8 mouse cellular contexts compared by ENCODE assay signal in the genomic region with DNA sequence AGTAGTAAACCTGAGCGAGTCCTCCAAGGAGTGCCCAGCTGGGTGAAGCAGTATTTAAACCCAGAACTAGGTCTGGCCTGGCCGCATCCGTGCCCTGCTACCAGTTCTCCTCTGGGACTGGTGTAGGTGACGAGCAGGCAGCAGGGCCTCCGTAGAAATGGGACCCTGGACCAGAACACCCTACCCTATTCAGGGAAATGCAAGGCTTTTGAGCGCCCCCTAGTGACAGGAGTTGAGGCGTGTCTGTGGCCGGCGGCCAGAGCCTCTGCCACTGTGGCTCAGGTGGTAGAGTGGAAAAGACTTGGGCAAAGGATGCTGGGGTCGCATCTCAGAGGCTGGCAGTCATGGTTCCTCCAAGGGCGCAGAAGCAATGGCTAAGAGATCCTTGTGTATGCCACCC.
A peak's percentile ranks its signal among the peaks of the same experiment; 100 is the strongest.
DNase-seq lines count a peak whose midpoint lies in the region; ATAC-seq and TF ChIP-seq lines count a peak whose summit lies in the region.

No protein-coding gene starts in this region.

- H3K27ac ChIP-seq in thymus, adult 2 months (ENCODE audit: control insufficient read depth, insufficient read depth, low read length), result no peak overlapping the region
- H3K27ac ChIP-seq in forebrain, embryonic 15.5 days (replicated peaks), result no peak overlapping the region
- no peak overlapping the region for H3K27ac ChIP-seq in intestine, postnatal 0 days (ENCODE audit: low read depth, low read length)
- H3K27ac ChIP-seq in liver, postnatal 0 days (ENCODE audit: low read depth), result no peak overlapping the region

- DNase-seq in thymus, adult 2 months, result peak; percentile 55
- no peak for DNase-seq in thymus, adult 18-20 months
- DNase-seq in cerebellum, adult 11-12 months, result peak; percentile 63
- peak; percentile 69 for DNase-seq in liver, postnatal 0 days
- peak; percentile 51 for DNase-seq in ovary, postnatal 14 days (ENCODE audit: low spot score)

- H3K4me1 ChIP-seq in thymus, adult 2 months (replicated peaks; ENCODE audit: control insufficient read depth, insufficient read depth, low read length), result no peaks in the 10 kb centered on the region
- H3K4me1 ChIP-seq in forebrain, embryonic 15.5 days, result no peaks in the 10 kb centered on the region
- no peaks in the 10 kb centered on the region for H3K4me1 ChIP-seq in intestine, postnatal 0 days (replicated peaks; ENCODE audit: control insufficient read depth, insufficient read depth, low read length)
- no peaks in the 10 kb centered on the region for H3K4me1 ChIP-seq in liver, postnatal 0 days (ENCODE audit: insufficient read depth)

- H3K36me3 ChIP-seq in thymus, adult 2 months (ENCODE audit: control insufficient read depth, insufficient read depth, low read length), result no peaks in the 10 kb centered on the region
- peaks cover 24% of the 10 kb centered on the region for H3K36me3 ChIP-seq in forebrain, embryonic 15.5 days
- peaks cover 33% of the 10 kb centered on the region; the same call in 1 of the 2 replicates for H3K36me3 ChIP-seq in intestine, postnatal 0 days (ENCODE audit: control insufficient read depth, insufficient read depth)
- H3K36me3 ChIP-seq in liver, postnatal 0 days (replicated peaks; ENCODE audit: insufficient read depth, low read length), result peaks cover 10% of the 10 kb centered on the region

- TF ChIP-seq CTCF in thymus, adult 2 months (IDR thresholded peaks at IDR 0.05; ENCODE audit: borderline replicate concordance, control insufficient read depth, extremely low read depth, insufficient read depth, low read length, poor library complexity), result peak; percentile 86
- peak; percentile 84 for TF ChIP-seq CTCF in intestine, postnatal 0 days (IDR thresholded peaks at IDR 0.05; ENCODE audit: low read depth)
- TF ChIP-seq CTCF in liver, postnatal 0 days (IDR thresholded peaks at IDR 0.05; ENCODE audit: low read depth), result peak; percentile 81

- peak; percentile 71 for ATAC-seq in forebrain, embryonic 15.5 days (replicated peaks)
- no peak for ATAC-seq in intestine, postnatal 0 days
- no peak for ATAC-seq in liver, postnatal 0 days
- ATAC-seq in activated CD4-positive, CD25-positive, alpha-beta regulatory T cell, adult 4 months, result no peak

- H3K9me3 ChIP-seq in forebrain, embryonic 15.5 days, result no peaks in the 10 kb centered on the region
- no peaks in the 10 kb centered on the region for H3K9me3 ChIP-seq in intestine, postnatal 0 days (ENCODE audit: control insufficient read depth)
- no peaks in the 10 kb centered on the region for H3K9me3 ChIP-seq in liver, postnatal 0 days (ENCODE audit: low read length)

- H3K4me2 ChIP-seq in forebrain, embryonic 15.5 days (replicated peaks), result no peak overlapping the region
- H3K4me2 ChIP-seq in intestine, postnatal 0 days (replicated peaks; ENCODE audit: low read depth), result no peak overlapping the region
- no peak overlapping the region for H3K4me2 ChIP-seq in liver, postnatal 0 days (ENCODE audit: low read depth, low read length)

- no peak overlapping the region for H3K9ac ChIP-seq in forebrain, embryonic 15.5 days (replicated peaks)
- H3K9ac ChIP-seq in intestine, postnatal 0 days (ENCODE audit: low read depth, low read length), result no peak overlapping the region
- H3K9ac ChIP-seq in liver, postnatal 0 days (replicated peaks), result no peak overlapping the region

- TF ChIP-seq EP300 in liver, postnatal 0 days (IDR thresholded peaks at IDR 0.05; ENCODE audit: low read depth), result no peak

- no peaks in the 10 kb centered on the region for H3K27me3 ChIP-seq in thymus, adult 2 months (ENCODE audit: control insufficient read depth, insufficient read depth, low read length)
- no peaks in the 10 kb centered on the region for H3K27me3 ChIP-seq in forebrain, embryonic 15.5 days
- no peaks in the 10 kb centered on the region for H3K27me3 ChIP-seq in intestine, postnatal 0 days (replicated peaks; ENCODE audit: control insufficient read depth, insufficient read depth, low read length)
- no peaks in the 10 kb centered on the region for H3K27me3 ChIP-seq in liver, postnatal 0 days (ENCODE audit: insufficient read depth, low read length)

- H3K4me3 ChIP-seq in thymus, adult 2 months (ENCODE audit: control insufficient read depth, insufficient read depth, low read length), result no peak overlapping the region
- no peak overlapping the region for H3K4me3 ChIP-seq in forebrain, embryonic 15.5 days
- no peak overlapping the region for H3K4me3 ChIP-seq in intestine, postnatal 0 days (ENCODE audit: low read depth, low read length)
- no peak overlapping the region for H3K4me3 ChIP-seq in liver, postnatal 0 days (ENCODE audit: low read depth, low read length)

- TF ChIP-seq POLR2A in thymus, adult 2 months (IDR thresholded peaks at IDR 0.05; ENCODE audit: control insufficient read depth, extremely low read depth, insufficient read depth, low read length, poor library complexity), result no peak

- WGBS in thymus, adult 2 months, result 48% methylated on average over 11 of the region's 11 CpGs
- 31% methylated on average over 11 of the region's 11 CpGs for WGBS in forebrain, embryonic 15.5 days
- 46% methylated on average over 11 of the region's 11 CpGs for WGBS in intestine, postnatal 0 days
- 40% methylated on average over 11 of the region's 11 CpGs for WGBS in liver, postnatal 0 days (ENCODE audit: insufficient replicate concordance)

Comparison
In these comparisons a context has a peak if more than half of its experiments do, and no peak if none do; other contexts are left out.
1. DNase-seq: peak in thymus, adult 2 months (single experiment), cerebellum, adult 11-12 months (single experiment), liver, postnatal 0 days (single experiment) and ovary, postnatal 14 days (single experiment); none in thymus, adult 18-20 months (0 of 2).
2. Peak in every context shown above with its lines, with median percentiles within 50 percentile points of each other: CTCF ChIP-seq.